Mouse (Mus musculus) intestine, embryonic 14.5 days (tissue): ENCODE data around the gene Arhgap15. TPM values are rescaled to one million over a fixed set of nuclear protein-coding genes. Genes with fewer than 3 reads are reported as not detected.

Source experiments
- ATAC-seq: fragments of 200-750 bp; cut with Nextera tagmentation; replicated peaks from 2 replicates; pipeline ENCODE4 v1.8.0; 2017; ENCODE audit warnings: low read depth, moderate number of reproducible peaks, moderate TSS enrichment, moderate library complexity; ENCODE audit not compliant: low FRiP score, low TSS enrichment
- DNase-seq: peaks from one replicate; pipeline ENCODE4 v3.0.0-alpha.2; 2018; ENCODE audit warnings: low spot score
- H3K27ac ChIP-seq: fragments of 300-500 bp; sonication (generic); 2 replicates; pipeline ENCODE4 v1.5.1; 2014; ENCODE audit warnings: low read depth, mild to moderate bottlenecking, control low read depth
- H3K27me3 ChIP-seq: fragments of 300-500 bp; sonication (generic); replicated peaks from 2 replicates; pipeline ENCODE4 v1.6.1; 2014; ENCODE audit warnings: low read length, control low read depth; ENCODE audit not compliant: control insufficient read depth, insufficient read depth
- H3K36me3 ChIP-seq: fragments of 300-500 bp; sonication (generic); 2 replicates; pipeline ENCODE4 v1.6.1; 2014; ENCODE audit warnings: low read length, control low read depth; ENCODE audit not compliant: control insufficient read depth, insufficient read depth
- H3K4me1 ChIP-seq: fragments of 300-500 bp; sonication (generic); replicated peaks from 2 replicates; pipeline ENCODE4 v1.6.1; 2014; ENCODE audit warnings: low read length, control low read depth, mixed read lengths; ENCODE audit not compliant: control insufficient read depth, insufficient read depth
- H3K4me2 ChIP-seq: fragments of 300-500 bp; sonication (generic); 2 replicates; pipeline ENCODE4 v1.6.1; 2014; ENCODE audit warnings: low read length
- H3K4me3 ChIP-seq: fragments of 300-500 bp; sonication (generic); 2 replicates; pipeline ENCODE4 v1.5.1; 2014; ENCODE audit warnings: low read depth, low read length, control low read depth, mixed read lengths
- H3K9ac ChIP-seq: fragments of 300-500 bp; sonication (generic); 2 replicates; pipeline ENCODE4 v1.6.1; 2014; ENCODE audit warnings: mild to moderate bottlenecking, low read length
- H3K9me3 ChIP-seq: fragments of 300-500 bp; sonication (generic); 2 replicates; pipeline ENCODE4 v1.6.1; 2016; ENCODE audit warnings: low read length, control low read depth; ENCODE audit not compliant: control insufficient read depth
- WGBS: fragments of 180-500 bp; shearing (Covaris S2); extraction: QIAGEN DNeasy Blood & Tissue Kit; methylation state at CpG from one replicate; pipeline ENCODE4 v1.1.7; 2014; 5-methylcytosine and 5-hydroxymethylcytosine counted together
- polyA plus RNA-seq: library from polyadenylated mRNA; unstranded; fragments of >200 nt; fragmentation: Nextera tagmentation; extraction: Ambion mirVana; gene quantifications from 2 replicates; pipeline ENCODE4 v1.2.1, GENCODE M21; 2014

Arhgap15 gene
- polyA plus RNA-seq, 1 experiment from 2014 or later = 1.5 TPM

DNA sequence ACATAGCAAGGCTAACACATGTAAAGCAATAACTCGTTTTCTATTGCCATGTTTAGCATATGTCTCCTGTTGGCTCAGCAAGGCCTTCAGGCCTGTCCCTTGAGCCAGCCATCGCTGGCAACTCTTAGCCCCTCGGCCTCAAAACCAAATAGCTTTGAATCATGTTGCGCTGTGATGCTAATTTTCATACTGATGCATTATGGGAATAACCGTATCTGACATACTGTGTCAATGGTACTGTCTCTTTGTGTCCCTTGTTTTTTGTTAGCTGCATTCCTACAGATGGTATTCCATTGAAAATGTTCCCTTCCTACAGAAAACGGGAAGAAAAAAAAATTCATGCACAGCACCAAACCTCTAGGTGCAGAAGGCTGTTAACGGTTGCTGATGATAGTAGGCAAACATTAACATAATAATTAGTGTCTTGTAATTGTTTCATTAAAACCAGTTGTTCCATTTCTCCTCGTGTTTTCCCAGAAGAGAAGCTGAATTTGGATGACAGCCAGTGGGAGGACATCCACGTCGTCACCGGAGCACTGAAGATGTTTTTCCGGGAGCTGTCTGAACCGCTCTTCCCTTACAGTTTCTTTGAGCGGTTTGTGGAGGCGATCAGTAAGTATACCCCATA is 494.1 kb downstream of the Arhgap15 start:
- no peak for DNase-seq

DNA sequence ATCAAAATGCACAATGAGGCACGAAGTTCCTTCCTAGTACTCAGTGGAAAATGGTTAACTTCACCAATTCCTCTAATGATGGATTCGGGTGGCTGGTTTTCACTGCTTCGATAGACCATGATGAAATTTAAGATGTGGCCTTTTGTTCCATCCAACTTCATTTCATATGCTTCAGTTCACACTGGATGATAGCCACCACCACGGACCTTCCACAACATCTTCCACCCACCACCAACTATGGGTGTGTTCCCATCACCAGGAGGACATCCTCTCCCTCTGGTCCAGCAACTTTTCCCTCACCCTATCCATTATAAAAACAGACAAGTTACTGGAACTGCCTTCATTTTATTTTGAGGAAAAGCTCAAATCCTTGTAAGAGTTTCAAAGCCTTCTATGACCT is 506.7 kb downstream of the Arhgap15 start:
- no peak overlapping the region for H3K4me3 ChIP-seq
- ATAC-seq (no peak), DNase-seq (no peak)
- 85% methylated on average over 4 of the region's 4 CpGs for WGBS
- H3K27me3 ChIP-seq = no peaks in the 10 kb centered on the region
- no peaks in the 10 kb centered on the region for H3K4me1 ChIP-seq
- no peaks in the 10 kb centered on the region for H3K36me3 ChIP-seq
- H3K9me3 ChIP-seq = no peaks in the 10 kb centered on the region
- H3K4me2 ChIP-seq = no peak overlapping the region
- no peak overlapping the region for H3K27ac ChIP-seq
- H3K9ac ChIP-seq = no peak overlapping the region

More for the DNA sequence above, 494.1 kb downstream of the Arhgap15 start:
- Histone ChIP-seq H3K27me3 (no peaks in the 10 kb centered on the region), H3K4me2 (no peak overlapping the region), H3K4me3 (no peak overlapping the region), H3K36me3 (no peaks in the 10 kb centered on the region), H3K9ac (no peak overlapping the region), H3K27ac (no peak overlapping the region), H3K9me3 (no peaks in the 10 kb centered on the region), H3K4me1 (no peaks in the 10 kb centered on the region)
- no peak for ATAC-seq
- 81% methylated on average over 15 of the region's 15 CpGs for WGBS

DNA sequence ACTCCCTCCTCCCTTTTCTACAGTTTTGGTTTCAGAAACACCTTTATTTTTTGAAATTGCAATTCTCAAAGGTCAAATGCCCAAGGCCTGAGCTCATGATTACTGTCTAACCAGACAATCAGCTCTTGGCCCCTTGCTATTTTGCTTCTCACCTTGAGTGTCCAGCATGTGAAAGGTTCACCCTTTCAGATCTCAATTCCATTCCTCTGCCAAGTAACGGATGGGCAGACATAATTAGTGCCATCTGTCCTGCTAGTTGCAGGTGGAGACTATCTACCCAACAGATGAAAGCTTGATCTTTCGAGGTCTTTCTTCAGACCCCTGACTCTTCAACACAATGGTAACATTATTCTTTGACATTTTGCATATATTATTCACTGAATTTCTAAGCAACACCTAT is 509.3 kb downstream of the Arhgap15 start:
- Histone ChIP-seq H3K9me3 (no peaks in the 10 kb centered on the region), H3K9ac (no peak overlapping the region), H3K27ac (no peak overlapping the region), H3K4me3 (no peak overlapping the region), H3K36me3 (no peaks in the 10 kb centered on the region), H3K4me2 (no peak overlapping the region), H3K4me1 (no peaks in the 10 kb centered on the region), H3K27me3 (no peaks in the 10 kb centered on the region)
- 84% methylated on average over 2 of the region's 2 CpGs for WGBS
- DNase-seq (no peak), ATAC-seq (no peak)

DNA sequence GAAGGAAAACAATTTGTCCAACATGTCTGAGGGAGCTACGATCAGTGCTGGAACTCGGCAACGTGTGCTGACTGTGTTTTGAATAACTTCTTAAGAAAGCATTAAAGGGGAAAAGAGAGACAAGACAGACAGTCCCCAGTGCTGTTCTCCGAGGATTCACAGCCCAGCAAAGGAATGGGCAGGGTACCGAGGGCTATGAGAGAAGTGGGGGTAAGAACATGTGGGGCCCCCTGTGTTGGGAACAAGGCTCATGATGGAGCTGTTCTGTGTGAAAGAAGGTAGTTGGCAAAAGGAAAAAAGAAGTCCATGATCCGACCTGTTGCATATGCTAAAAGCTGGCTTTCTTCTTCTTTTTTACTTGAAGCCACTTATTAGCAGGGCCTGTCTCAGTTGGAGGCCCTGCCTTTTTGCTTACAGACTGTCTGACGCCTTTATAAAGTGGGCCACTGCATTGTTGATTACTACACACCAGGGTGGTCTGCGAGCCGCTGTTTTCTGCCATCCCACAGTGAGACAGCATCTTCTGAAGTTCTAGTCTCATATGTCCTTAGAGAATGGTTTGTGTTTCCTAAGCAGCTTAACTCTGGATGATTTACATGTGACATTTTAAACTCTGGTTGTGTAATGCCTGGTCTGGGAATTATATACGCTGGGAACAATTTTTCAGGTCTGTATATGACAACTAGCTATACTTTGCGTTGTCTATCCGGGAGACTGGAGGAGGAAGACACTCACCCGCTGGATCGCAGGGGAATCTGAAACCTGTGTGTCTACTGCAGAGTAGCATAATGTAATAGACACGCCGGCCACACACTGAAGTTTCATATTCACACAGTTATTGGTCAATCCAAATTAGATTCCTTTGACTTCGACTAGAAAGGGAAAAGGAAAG is 523.1 kb downstream of the Arhgap15 start:
- 26% methylated on average over 17 of the region's 17 CpGs for WGBS
- Histone ChIP-seq H3K4me2 (peak overlapping the region; percentile 23; the same call in 1 of the 2 replicates), H3K4me3 (no peak overlapping the region), H3K36me3 (no peaks in the 10 kb centered on the region), H3K27me3 (no peaks in the 10 kb centered on the region), H3K9ac (no peak overlapping the region), H3K27ac (peak overlapping the region; percentile 83), H3K4me1 (0 out of 2 replicates have a peak, but pooled peaks cover 10% of the 10 kb centered on the region), H3K9me3 (no peaks in the 10 kb centered on the region)
- 0 out of 2 replicates have a peak, but pooled peaks have one; percentile 36 for ATAC-seq
- DNase-seq = no peak

DNA sequence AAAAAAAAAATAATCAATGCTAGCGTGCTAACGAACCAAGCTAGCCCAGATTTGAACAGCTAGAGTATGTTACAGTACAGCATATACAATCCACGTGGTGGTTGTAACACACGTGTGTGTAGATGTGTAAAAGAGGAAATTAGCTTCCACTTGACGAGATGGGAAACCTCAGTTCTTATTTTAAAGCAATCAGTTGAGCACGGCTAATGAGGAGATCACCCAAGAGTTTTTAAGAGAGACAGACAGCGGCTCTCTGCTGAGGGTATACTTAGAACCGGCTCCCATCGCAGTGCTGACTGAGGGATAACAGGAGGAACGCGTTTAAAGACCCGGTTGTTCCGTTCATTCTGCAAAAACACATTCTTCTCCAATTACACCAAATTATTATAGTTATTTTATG is 524.0 kb downstream of the Arhgap15 start:
- H3K27ac ChIP-seq = peak overlapping the region; percentile 83; the same call in 1 of the 2 replicates
- DNase-seq = no peak
- no peak overlapping the region for H3K4me2 ChIP-seq
- 0 out of 2 replicates have a peak, but pooled peaks cover 10% of the 10 kb centered on the region for H3K4me1 ChIP-seq
- no peaks in the 10 kb centered on the region for H3K27me3 ChIP-seq
- no peak overlapping the region for H3K9ac ChIP-seq
- H3K4me3 ChIP-seq = no peak overlapping the region
- WGBS = 60% methylated on average over 13 of the region's 13 CpGs
- ATAC-seq = no peak
- no peaks in the 10 kb centered on the region for H3K36me3 ChIP-seq
- no peaks in the 10 kb centered on the region for H3K9me3 ChIP-seq

DNA sequence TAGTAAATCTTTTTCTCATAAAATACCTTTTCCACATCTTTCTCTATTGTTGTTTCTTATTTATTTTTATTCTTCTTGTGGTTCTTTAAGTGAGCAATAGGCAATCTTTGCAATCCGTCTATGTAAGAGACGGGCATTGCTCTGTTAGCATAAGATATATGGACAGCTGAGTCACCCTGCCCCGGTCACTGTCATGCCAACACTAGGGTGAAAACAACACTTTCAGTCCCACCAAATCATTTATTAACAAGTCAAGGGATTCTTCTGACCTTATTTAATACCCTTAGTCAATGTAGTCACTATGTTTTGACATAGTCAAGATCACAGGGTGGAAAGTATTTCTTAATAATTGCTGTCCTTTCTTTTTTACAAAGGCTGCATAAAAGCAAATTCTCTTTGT is 525.8 kb downstream of the Arhgap15 start:
- Histone ChIP-seq H3K4me2 (no peak overlapping the region), H3K36me3 (no peaks in the 10 kb centered on the region), H3K27ac (peak overlapping the region; percentile 47), H3K4me1 (0 out of 2 replicates have a peak, but pooled peaks cover 10% of the 10 kb centered on the region), H3K9ac (no peak overlapping the region), H3K27me3 (no peaks in the 10 kb centered on the region), H3K9me3 (no peaks in the 10 kb centered on the region), H3K4me3 (no peak overlapping the region)
- WGBS = 79% methylated on average over 3 of the region's 3 CpGs
- ATAC-seq = no peak
- DNase-seq = no peak

DNA sequence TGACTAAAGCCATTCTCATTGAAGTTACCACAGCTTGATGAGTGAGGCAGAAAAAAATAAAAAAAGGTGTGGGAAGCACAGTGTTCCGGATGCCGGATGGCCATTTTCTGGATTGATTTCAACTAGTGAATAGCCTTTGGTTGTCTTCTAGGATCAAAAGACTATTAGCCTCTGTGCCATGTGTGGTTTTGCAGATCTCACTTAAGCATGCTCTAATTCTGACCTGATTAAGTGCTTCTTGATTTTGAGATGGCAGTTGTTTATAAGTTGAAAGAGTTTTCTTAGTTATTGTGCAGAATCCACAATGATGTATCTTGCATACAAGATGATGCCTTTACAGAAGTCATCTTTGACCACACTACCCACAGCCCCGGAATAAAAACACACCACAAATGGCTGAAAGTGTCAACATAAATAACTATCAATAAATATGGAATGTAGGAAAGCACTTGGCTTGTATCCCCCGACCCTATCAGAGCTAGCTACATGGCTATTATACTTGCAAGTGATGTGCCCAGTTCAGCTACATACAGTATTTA is 537.6 kb downstream of the Arhgap15 start:
- no peaks in the 10 kb centered on the region for H3K27me3 ChIP-seq
- H3K27ac ChIP-seq = no peak overlapping the region
- H3K9ac ChIP-seq = no peak overlapping the region
- no peak overlapping the region for H3K4me3 ChIP-seq
- 78% methylated on average over 4 of the region's 4 CpGs for WGBS
- H3K4me2 ChIP-seq = no peak overlapping the region
- no peaks in the 10 kb centered on the region for H3K36me3 ChIP-seq
- H3K9me3 ChIP-seq = peaks cover 3% of the 10 kb centered on the region; the same call in 1 of the 2 replicates
- H3K4me1 ChIP-seq = no peaks in the 10 kb centered on the region
- DNase-seq = no peak
- no peak for ATAC-seq

DNA sequence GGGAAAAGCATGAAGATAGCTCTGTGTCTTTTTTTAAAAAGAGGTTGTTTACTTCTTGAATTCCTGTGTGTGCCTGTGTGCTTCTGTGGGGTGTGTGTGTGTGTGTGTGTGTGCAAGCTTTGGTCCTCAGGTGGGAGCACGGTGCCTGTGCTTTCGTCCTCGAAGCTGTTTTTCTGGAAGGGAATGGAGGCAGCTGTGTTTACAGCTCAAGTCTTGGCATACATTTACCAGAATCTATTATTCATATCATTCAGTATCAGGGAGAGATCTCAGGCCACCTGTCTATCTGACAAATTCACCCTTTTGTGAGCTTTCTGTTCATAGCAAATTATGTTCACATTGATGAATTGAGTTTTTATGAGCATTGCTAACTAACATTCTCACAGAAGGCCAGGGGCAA is 550.5 kb downstream of the Arhgap15 start:
- H3K27me3 ChIP-seq = no peaks in the 10 kb centered on the region
- DNase-seq (no peak), ATAC-seq (no peak)
- 53% methylated on average over 3 of the region's 3 CpGs for WGBS
- H3K4me3 ChIP-seq = no peak overlapping the region
- H3K27ac ChIP-seq = no peak overlapping the region
- no peaks in the 10 kb centered on the region for H3K9me3 ChIP-seq
- no peaks in the 10 kb centered on the region; the same call in 1 of the 2 replicates for H3K4me1 ChIP-seq
- H3K4me2 ChIP-seq = no peak overlapping the region
- H3K9ac ChIP-seq = no peak overlapping the region
- H3K36me3 ChIP-seq = no peaks in the 10 kb centered on the region
